Mouse (Mus musculus) embryo, embryonic 11 days (tissue): Measurements from ENCODE around the gene Rras.

Experiments used
- DNase-seq: peaks from one replicate; pipeline ENCODE4 v3.0.0-alpha.2; 2015

Gene Rras

GRCm38 (mm10) chr7:45056329-45056971 lies 38.7 kb downstream of the Rras start:
- no peak for DNase-seq

DNA sequence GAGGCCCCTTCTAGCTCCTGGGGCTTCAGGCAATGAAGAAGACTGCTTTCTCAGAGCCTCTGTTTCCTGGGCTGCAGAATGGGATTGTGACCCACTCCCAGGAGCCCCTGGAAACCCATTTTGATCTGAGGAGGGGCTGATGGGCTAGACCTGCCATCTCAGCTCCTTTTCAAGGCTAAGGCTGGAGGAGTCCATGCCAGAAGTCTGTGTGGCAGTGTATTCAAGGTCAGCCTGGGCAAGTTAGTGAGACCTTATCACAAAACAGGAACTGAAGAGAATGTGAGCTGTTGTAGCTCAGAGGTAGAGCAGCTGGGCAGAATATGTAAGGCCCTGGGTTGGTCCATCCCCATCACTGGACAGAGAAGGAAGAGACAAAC lies 39.2 kb downstream of the Rras start:
- DNase-seq: no peak

- peak; percentile 43 for DNase-seq
These were observed 41.1 kb downstream of the Rras start for GRCm38 (mm10) chr7:45058607-45059571.

DNA sequence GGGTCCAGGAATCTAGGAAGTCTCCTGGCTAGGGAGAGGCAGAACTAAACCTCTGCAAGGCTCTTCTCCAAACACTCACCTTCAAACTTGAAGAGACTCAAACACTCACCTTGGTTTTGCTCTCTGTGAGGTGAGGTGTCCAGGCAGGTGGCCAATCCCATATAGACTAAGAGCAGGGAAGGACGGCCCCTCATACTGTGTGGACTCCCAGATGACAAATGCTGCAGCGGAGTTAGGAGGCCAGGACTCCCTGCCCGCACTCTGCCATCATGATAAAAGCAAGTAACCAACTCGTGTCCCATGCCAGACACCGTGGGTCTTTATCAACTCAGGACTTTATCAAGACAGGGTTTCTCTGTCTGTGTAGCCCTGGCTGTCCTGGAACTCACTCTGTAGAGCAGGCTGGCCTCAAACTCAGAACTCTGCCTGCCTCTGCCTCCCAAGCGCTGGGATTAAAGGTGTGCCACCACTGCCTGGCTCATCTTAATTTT lies 42.9 kb downstream of the Rras start:
- no peak for DNase-seq

DNA sequence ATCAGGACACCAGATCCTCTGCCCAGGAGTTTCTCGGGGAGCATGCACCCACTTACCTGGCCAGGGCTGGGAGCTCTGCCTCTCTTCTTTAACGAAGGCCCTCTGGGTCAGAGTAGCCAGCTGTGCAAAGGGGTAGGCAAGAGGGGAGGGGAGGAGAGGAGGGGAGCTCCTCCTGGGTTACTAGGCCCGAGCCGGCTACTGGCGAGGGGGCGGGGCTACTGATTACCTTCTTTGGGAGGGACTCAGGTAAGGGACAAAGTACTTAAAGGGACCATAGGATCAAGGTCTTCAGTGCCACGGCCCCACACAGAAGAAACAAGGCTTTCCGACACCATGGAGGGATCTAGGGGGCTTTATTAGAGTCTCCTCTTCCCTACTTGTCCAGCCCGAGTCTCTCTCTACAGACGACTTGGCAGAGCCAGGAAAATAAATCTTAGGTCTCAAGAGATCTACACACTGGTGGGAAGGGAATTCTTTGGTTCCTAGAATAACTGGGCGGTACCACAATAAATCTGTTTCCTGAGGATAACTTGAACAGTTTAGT lies 43.8 kb downstream of the Rras start:
- peak; percentile 37 for DNase-seq

DNA sequence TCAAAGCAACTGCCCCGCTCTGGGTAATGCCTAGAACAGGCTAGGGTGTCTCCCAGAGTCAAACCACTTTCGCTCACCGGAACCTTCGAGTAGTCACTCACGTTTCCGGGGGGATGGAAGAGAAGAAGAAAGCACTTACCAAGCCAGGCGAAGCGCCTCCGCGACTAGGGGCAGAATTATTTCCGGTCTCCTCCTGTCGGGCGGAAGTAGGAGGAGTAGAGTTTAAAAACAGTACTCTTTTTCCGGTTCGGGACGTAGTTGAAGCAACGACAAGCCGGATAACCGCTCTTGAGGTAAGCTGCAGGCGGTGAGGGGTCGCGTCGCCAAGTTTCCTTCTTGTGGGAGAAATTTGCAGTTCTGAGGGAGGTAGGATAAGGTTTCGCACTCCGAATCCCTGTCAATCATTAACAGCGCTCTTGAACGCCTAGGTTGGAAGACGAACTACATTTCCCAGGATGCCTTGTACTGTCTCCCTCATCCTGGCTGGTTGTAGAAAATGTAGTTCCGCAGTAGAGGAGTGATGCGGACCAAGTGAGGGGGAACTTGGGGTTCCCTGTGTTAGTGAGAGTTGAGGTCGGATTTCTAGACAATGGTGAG lies 44.6 kb downstream of the Rras start, which contains the start of the genes Nosip and Prrg2:
TSS of gene Nosip (plus strand) at position 191 of the 597 bp plus-strand sequence.
TSS of gene Prrg2 (minus strand) at position 439 of the 597 bp plus-strand sequence.
- peak; percentile 99 for DNase-seq

- no peak for DNase-seq
These were observed 49.6 kb downstream of the Rras start for GRCm38 (mm10) chr7:45067190-45067999.

GRCm38 (mm10) chr7:45068000-45068318 lies 50.2 kb downstream of the Rras start:
- peak; percentile 72 for DNase-seq

- DNase-seq: no peak
These were observed 51.9 kb downstream of the Rras start for GRCm38 (mm10) chr7:45069671-45070070.
